9 mouse cellular contexts compared by ENCODE assay signal in the genomic region with DNA sequence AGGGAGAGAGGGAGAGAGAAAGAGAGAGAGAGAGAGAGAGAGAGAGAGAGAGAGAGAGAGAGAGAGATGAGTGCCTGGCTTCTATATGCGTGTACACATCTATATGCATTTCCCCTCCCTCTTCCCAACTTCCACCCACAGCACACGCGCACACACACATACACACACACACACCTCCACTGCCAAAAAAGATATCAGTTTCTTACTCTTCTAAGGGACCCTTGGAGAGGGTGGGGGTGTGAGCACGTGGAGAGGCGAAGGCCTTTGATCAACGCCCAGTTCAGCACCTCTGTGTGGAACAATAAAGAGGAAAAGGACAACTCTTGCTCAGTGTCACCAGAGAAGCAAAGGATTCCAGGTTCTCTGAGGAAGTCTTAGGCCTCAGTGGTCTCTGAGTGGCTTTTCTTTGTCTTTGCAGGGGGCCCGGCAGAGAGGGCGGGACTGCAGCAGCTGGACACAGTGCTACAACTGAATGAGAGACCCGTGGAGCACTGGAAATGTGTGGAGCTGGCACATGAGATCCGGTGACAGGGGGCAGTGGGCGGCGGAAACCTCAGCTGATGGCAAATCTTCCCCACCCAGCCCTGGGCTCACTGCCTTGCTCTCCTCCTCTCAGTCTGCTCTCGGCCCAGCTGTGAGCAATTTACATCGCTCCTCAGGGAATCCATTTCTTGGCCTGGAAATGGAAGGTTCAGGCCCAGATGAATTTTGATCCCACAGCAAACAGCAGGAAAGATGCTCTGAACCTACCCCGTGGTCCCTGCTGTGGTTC.
DNase-seq lines count a peak whose midpoint lies in the region; ATAC-seq and TF ChIP-seq lines count a peak whose summit lies in the region.
"Had no signal": no experiment of that assay in that cellular context is flagged by ENCODE, and none has a peak within 500 bp of the region (broad histone marks: within the 10 kb centered on the region; RNA-seq: fewer than 3 reads in every experiment).

No protein-coding gene starts in this region.

- no peak for TF ChIP-seq POLR2A in embryonic fibroblast, embryonic 13.5 days (IDR thresholded peaks at IDR 0.05; ENCODE audit: low read depth, low read length)
- TF ChIP-seq POLR2A in thymus, adult 2 months (IDR thresholded peaks at IDR 0.05; ENCODE audit: control insufficient read depth, extremely low read depth, insufficient read depth, low read length, poor library complexity), result no peak

- peak overlapping the region; percentile 32 for H3K9ac ChIP-seq in hindbrain, embryonic 12.5 days
- no peak overlapping the region for H3K9ac ChIP-seq in neural tube, embryonic 12.5 days

- peak overlapping the region; percentile 13; the same call in 1 of the 2 replicates for H3K27ac ChIP-seq in embryonic fibroblast, embryonic 13.5 days (ENCODE audit: insufficient read depth, low read length)
- peak overlapping the region; percentile 82 for H3K27ac ChIP-seq in hindbrain, embryonic 12.5 days
- peak overlapping the region; percentile 21; the same call in 1 of the 2 replicates for H3K27ac ChIP-seq in neural tube, embryonic 12.5 days
- H3K27ac ChIP-seq in thymus, adult 2 months (ENCODE audit: control insufficient read depth, insufficient read depth, low read length), result no peak overlapping the region

- H3K9me3 ChIP-seq in hindbrain, embryonic 12.5 days (replicated peaks), result no peaks in the 10 kb centered on the region
- H3K9me3 ChIP-seq in neural tube, embryonic 12.5 days, result no peaks in the 10 kb centered on the region

- no peak overlapping the region for H3K4me2 ChIP-seq in hindbrain, embryonic 12.5 days (replicated peaks)
- no peak overlapping the region for H3K4me2 ChIP-seq in neural tube, embryonic 12.5 days (replicated peaks)

- peak; percentile 41 for ATAC-seq in hindbrain, embryonic 12.5 days (ENCODE audit: low FRiP score)
- peak; percentile 21 for ATAC-seq in neural tube, embryonic 12.5 days (ENCODE audit: low FRiP score, low read depth)

- DNase-seq in kidney, postnatal 4 days, result peak; percentile 27 to 51
- no peak for DNase-seq in kidney, adult 18-20 months
- no peak for DNase-seq in thymus, adult 2 months
- DNase-seq in testis, postnatal 14 days (ENCODE audit: low spot score), result no peak
- DNase-seq in lung, postnatal 4 days, result no peak

- peaks cover 3% of the 10 kb centered on the region for H3K4me1 ChIP-seq in embryonic fibroblast, embryonic 13.5 days (ENCODE audit: control insufficient read depth, insufficient read depth, low read length)
- peaks cover 71% of the 10 kb centered on the region for H3K4me1 ChIP-seq in hindbrain, embryonic 12.5 days
- H3K4me1 ChIP-seq in neural tube, embryonic 12.5 days, result peaks cover 67% of the 10 kb centered on the region
- peaks cover 17% of the 10 kb centered on the region for H3K4me1 ChIP-seq in thymus, adult 2 months (replicated peaks; ENCODE audit: control insufficient read depth, insufficient read depth, low read length)

- no peak overlapping the region for H3K4me3 ChIP-seq in embryonic fibroblast, embryonic 13.5 days (ENCODE audit: insufficient read depth, low read length)
- H3K4me3 ChIP-seq in hindbrain, embryonic 12.5 days, result no peak overlapping the region
- no peak overlapping the region for H3K4me3 ChIP-seq in neural tube, embryonic 12.5 days
- H3K4me3 ChIP-seq in thymus, adult 2 months (ENCODE audit: control insufficient read depth, insufficient read depth, low read length), result no peak overlapping the region

- H3K27me3 ChIP-seq in hindbrain, embryonic 12.5 days, result no peaks in the 10 kb centered on the region
- H3K27me3 ChIP-seq in neural tube, embryonic 12.5 days (replicated peaks), result no peaks in the 10 kb centered on the region
- H3K27me3 ChIP-seq in thymus, adult 2 months (ENCODE audit: control insufficient read depth, insufficient read depth, low read length), result no peaks in the 10 kb centered on the region

- no peak for TF ChIP-seq CTCF in embryonic fibroblast, embryonic 13.5 days (IDR thresholded peaks at IDR 0.05; ENCODE audit: borderline replicate concordance, insufficient read depth, low read length)
- no peak for TF ChIP-seq CTCF in thymus, adult 2 months (IDR thresholded peaks at IDR 0.05; ENCODE audit: borderline replicate concordance, control insufficient read depth, extremely low read depth, insufficient read depth, low read length, poor library complexity)

- WGBS in hindbrain, embryonic 12.5 days, result 19% methylated on average over 13 of the region's 15 CpGs
- 35% methylated on average over 15 of the region's 15 CpGs for WGBS in neural tube, embryonic 12.5 days
- 86% methylated on average over 15 of the region's 15 CpGs for WGBS in thymus, adult 2 months

- H3K36me3 ChIP-seq in hindbrain, embryonic 12.5 days, result no peaks in the 10 kb centered on the region; the same call in 1 of the 2 replicates
- 0 out of 2 replicates have a peak, but pooled peaks cover 4% of the 10 kb centered on the region for H3K36me3 ChIP-seq in neural tube, embryonic 12.5 days
- H3K36me3 ChIP-seq in thymus, adult 2 months (ENCODE audit: control insufficient read depth, insufficient read depth, low read length), result no peaks in the 10 kb centered on the region
- H3K36me3 ChIP-seq: G1E had no signal

Comparison
In these comparisons a context has a peak if more than half of its experiments do, and no peak if none do; other contexts are left out.
1. DNase-seq: peak in kidney, postnatal 4 days (2 of 2); none in kidney, adult 18-20 months (single experiment), thymus, adult 2 months (single experiment), testis, postnatal 14 days (single experiment) and lung, postnatal 4 days (0 of 2).